Mouse (Mus musculus) liver (tissue): ENCODE results near the gene Rgr.
"Not testable (repeated sequence)": the region's sequence is repeated elsewhere in the genome, so short reads cannot be mapped to it uniquely, and the experiment has no call there.

Source experiments
- DNase-seq: peaks from one replicate; pipeline ENCODE4 v3.0.0-alpha.2; 2020; ENCODE audit warnings: mixed read lengths

Rgr gene

DNA sequence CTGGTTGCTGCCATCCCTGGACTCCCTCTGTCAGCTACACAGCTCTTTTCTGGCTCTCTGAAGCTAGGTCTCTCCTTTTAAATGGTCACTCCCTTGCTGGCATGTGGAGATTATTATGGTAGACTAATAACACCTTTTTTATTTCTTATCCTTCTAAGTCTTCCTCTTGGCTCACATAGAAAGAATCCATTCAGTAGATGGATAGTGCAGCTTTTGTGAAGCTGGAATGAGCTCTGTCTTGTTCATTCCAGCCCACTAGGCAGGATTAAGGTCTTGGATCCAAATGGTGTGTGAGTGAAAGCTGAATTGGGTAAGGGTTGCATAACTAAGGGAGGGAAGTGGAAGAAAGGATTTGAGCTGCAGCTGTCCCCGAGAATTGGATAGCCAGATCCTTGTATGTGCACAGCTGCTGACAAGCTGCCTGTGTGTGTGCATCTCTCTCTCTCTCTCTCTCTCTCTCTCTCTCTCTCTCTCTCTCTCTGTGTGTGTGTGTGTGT lies at the start of gene Rgr:
Gene Rgr, minus strand, starts transcription at position 51 of the 497 bp plus-strand sequence.
- no peak for DNase-seq

DNA sequence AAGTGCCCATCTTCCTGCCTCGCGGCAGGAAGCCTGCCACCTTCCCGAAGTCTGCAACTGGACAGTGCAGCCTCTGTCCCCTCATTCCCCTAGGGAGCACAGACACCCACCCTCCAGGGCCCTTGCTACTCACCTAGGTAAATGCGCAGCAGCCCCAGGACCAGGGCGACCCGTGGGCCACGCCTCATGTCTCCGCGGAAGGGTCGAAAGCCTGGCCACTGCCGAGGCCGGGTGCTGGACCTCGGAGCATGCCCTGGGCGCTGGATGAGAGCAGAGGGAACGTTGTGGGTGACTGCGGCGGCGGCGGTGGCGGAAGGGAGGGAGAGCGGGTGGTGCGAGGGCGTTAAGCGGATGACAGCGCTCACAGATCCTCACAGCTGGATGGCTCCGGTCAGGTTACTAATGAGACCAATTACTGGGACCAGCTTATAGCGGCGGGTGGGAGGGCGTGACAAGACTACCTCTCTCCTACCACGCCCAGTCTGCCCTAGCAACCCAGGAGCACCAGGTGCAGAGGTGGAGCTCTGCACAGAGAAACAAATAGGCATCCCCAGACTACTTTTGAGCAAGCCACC lies 49.3 kb upstream of the Rgr start, which contains the start of gene Cdhr1:
Gene Cdhr1, minus strand, starts transcription at position 392 of the 575 bp plus-strand sequence.
- no peak for DNase-seq

- no peak for DNase-seq
Measured at GRCm38 (mm10) chr14:37095556-37095955, 46.8 kb upstream of the Rgr start.

GRCm38 (mm10) chr14:37094436-37094835 lies 45.7 kb upstream of the Rgr start:
- no peak for DNase-seq

GRCm38 (mm10) chr14:37083755-37084154 lies 35.0 kb upstream of the Rgr start:
- DNase-seq, result no peak

DNA sequence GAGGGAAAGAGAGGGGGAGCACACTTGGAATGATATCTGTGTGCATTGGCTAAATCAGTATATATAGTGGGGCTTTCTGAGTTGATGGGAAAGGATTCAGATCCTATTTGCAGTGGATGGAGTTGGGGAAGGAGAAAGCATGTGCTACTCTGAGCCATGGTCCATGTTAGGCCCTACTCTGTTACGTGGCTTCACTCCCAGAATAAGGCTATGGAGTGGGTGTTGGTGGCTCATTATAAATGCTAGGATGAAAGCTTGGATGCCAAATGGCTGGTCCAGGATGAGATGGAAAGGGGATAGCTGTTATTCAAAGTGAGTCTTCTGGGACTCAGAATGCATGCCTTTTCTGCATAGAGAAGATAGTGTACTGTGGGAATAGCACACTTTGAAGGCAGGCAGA lies 32.0 kb upstream of the Rgr start:
- DNase-seq, result no peak

- DNase-seq, result peak; percentile 52
Measured at GRCm38 (mm10) chr14:37068516-37068915, 19.8 kb upstream of the Rgr start.

DNA sequence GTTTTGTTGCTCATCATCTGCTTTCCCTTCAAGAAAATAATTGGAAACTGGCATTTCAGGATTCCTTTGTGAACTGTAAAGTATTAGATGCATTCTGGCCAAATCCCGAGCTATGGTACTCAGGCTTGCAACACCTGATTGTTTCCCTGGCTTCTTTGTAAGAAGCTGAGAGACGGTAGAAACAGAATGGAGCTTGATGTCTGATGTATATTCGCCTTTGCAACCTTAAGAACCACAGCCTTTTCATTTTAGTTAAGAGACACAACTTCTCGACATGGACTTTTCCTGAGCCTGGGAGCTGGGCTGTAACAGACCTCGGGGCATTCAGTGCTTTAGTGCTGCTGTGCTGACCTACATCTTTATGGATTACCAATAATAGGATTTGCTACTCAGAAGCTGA lies 18.9 kb upstream of the Rgr start, which contains the start of gene Lrit2:
Gene Lrit2, plus strand, starts transcription at position 301 of the 400 bp plus-strand sequence.
- no peak for DNase-seq

- DNase-seq, result no peak
Measured at GRCm38 (mm10) chr14:37066636-37067035, 17.9 kb upstream of the Rgr start.

DNA sequence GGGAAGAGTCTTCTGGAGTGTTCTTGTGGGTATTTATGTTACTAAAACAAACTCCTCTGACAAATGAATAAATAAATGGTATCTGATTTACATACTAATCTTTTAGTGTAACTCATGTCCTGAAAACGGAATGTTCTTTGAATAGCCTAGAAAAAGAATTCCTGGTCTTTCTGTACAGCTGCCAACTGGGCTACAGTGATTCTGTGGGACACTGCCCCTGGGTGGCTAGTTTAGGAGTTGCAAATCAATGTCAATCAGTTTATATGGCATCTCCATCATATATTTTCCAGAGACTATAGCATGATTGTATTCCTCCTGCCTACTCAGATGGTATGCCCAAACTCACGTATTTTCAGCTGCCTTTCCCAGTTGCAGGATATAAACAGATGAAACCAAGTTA lies 16.1 kb upstream of the Rgr start:
- no peak for DNase-seq

GRCm38 (mm10) chr14:37034432-37034831 lies 14.3 kb downstream of the Rgr start:
- no peak for DNase-seq

GRCm38 (mm10) chr14:37033241-37033640 lies 15.5 kb downstream of the Rgr start:
- DNase-seq, result peak; percentile 59

DNA sequence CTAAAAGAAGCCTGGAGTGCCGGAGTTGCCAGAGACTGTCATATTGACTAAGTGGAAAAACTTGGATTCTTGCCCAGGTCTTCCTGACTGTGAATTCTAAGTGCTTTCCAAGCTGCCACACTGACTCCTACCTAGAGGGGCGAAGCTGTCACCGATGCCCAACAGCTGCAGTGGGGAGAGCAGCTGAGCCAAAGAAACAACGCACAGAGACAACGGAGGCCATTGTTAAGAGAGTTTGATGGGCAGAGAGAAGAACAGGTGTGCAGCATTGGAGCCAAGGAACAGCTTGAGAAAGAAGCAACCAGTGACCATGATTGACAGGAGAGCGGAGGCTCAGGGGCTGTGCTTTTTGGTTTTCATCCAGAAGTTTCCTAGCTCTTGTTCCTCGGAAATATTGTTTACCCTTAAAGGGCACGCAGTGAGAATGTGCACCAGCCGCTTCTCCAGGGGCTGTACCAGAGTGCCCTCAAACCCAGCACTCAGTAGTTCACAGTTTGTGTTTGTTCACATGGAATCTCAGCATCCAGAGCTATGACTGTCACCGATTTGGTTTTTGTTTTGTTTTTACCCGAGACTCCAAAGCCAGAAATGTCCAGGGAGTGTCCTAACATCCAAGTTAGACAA lies 16.2 kb downstream of the Rgr start:
- no peak for DNase-seq

- no peak for DNase-seq
Measured at GRCm38 (mm10) chr14:37028555-37028954, 20.2 kb downstream of the Rgr start.

DNA sequence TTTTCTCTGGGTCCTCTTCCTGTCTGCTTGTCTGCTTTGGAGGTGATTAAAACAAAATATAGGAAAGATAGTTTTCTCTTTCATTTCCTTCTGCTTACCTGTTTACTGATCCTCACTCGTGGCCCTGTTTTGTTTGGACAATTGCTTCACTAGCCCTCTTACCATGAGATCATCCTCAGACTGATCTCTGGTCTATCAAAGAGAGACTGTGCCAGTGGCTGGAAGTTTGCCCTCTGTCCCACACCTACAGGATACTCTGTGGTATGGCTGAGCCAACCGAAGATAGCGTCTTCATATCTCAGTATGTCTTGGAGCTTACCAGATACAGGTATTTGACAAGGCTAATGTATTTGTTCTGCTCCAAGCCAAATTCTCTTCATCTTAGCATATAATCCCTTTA lies 20.8 kb downstream of the Rgr start:
- DNase-seq, result no peak

- no peak for DNase-seq
Measured at GRCm38 (mm10) chr14:37027248-37027933, 21.4 kb downstream of the Rgr start.

GRCm38 (mm10) chr14:37015894-37016293 lies 32.9 kb downstream of the Rgr start:
- DNase-seq, result peak; percentile 15

- DNase-seq, result no peak
Measured at GRCm38 (mm10) chr14:37013644-37014043, 35.1 kb downstream of the Rgr start.

DNA sequence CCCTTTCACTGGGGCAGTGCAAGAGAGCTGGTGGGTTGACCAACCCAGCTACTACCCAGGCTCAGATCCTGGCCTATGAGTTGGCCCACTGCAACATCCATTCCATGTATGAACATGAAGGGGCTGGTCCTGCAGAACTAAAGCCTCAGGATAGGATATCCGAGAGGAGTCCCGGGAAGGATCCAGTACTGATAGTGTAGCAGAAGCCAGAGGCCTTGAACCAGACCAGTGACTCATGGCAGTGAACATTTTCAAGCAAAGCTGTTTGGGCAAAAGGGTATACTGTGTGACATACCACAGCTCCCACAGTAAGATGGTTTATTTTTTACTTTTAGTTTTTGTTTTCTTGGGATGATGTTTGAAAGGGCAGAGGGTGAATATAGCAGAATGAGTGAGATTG lies 39.1 kb downstream of the Rgr start:
- no peak for DNase-seq

DNA sequence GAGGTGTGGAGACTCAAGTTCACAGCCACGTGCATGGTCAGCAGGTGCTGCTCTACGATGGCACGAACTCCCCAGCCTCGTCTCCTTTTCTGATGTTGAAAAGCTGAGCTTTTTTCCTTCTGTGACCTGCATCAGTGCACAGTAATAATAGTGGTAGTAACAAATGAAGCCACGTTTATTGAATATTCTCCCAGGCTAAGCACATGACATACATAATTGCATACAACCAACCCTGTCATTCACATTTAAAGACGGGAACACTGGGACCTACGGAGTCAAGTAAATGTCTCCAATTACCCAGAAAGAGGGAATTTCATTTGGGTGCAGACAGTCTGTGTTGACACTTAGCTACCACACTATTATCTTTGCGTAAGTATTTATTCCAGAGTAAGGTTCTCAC lies 42.3 kb downstream of the Rgr start:
- no peak for DNase-seq

DNA sequence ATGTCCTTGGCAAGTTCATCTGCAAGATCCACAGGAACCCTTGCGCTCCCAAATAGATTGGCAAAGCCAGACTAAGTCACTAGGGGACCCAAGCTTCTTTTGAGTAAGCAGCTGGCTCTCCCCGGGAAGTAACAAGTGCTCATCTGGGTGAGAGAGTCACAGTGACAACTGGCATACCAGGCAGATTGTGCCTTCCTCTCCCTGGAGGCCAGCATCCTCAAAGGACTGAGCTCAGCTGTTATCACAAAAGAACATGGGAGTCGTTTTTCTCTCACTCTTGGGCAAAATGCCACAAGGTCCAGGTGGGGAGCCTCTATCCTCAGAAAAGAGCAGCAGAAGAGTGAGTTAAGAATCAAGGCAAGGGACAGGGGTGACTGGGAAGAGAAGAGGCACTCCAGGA lies 42.9 kb downstream of the Rgr start:
- no peak for DNase-seq

DNA sequence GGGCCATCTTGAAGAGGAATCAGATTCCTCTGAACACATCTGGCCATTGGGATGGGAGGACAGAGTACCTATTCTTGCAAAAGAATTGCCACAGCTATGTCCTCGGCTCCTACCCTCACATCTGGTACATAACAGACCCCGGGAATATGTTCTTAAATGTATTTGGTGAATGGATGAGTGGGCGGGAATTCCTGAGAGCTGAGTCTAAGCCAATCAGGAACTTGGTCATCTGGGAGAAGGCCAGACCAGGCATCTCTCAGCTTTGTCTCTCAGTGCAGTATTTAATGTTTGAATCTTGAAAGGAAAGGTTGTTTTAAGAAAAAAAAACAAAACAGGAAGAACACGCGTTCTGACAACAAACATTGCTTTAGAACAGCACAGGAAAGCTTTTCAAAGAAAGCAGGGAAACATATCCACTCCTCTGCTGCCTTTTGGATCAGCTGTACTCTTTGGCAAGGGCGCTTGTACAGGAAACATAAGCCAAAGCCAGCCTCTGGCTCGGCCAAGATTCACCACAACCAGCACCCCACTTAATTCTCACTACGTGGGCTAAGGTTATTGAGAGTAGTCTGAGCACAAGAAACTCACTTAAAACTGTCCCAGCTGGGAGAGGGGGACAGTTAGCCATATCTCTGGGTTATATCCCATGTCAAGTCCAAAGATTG lies 45.2 kb downstream of the Rgr start:
- DNase-seq, result no peak

DNA sequence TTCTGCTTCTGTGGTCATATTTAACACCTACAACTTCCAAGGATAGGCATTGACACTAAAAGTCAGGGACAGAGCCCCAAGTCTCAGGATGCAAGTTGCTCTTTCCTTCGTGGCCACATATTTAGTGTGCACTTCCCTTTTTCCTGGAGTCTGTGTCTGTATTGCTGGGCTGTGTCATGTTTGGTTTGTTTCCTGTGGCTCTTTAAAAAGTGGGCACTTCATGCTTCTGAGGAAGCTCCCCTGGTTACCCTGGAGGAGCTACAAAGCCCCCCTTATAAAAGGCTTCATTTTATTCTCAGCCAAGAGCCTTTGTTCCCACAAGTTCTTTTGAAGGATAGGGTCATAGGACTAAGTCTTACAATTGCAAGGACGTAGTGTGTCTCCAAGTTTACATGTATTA lies 45.9 kb downstream of the Rgr start:
- no peak for DNase-seq

- not testable (repeated sequence) for DNase-seq
Measured at GRCm38 (mm10) chr14:37000780-37001179, 48.0 kb downstream of the Rgr start.
